Mouse (Mus musculus): Measurements from ENCODE around the gene Ppp1ca. TPM values are rescaled to one million over a fixed set of nuclear protein-coding genes. Genes with fewer than 3 reads are reported as not detected.

The Ppp1ca gene
- polyA plus RNA-seq, 1 experiment from 2014 or later, result 837 TPM

DNA sequence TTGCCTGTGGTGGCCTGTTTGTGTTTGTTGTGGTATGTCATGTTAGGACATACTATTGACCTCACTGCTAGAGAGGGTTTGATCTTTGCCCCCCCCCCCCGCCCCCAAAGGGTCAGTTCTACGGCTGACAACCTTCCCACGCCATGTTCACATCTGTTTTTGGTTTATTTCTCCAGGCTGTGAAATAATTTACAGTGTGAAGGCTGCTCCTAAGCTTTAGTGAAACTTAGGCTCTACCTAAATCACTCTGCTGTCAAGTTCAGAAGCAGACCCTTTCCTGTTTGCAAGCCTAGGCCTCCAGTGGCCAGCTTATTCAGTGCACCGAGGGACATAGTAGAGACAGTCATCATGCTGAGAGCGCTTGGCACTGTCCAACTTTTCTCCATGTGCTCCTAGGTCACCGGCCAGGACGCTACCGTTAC lies 48.4 kb downstream of the Ppp1ca start:
- ATAC-seq (replicated peaks; ENCODE audit: low FRiP score, low TSS enrichment, low read depth) (no peak), DNase-seq (ENCODE audit: low spot score) (no peak)
- WGBS, result 47% methylated on average over 8 of the region's 8 CpGs
- H3K27ac ChIP-seq (ENCODE audit: low read depth), result no peak overlapping the region
- no peaks in the 10 kb centered on the region for H3K36me3 ChIP-seq (ENCODE audit: control insufficient read depth, insufficient read depth, low read length)
- H3K9me3 ChIP-seq (ENCODE audit: control insufficient read depth, low read length), result no peaks in the 10 kb centered on the region
- H3K4me1 ChIP-seq (replicated peaks; ENCODE audit: control insufficient read depth, insufficient read depth, low read length), result no peaks in the 10 kb centered on the region
- H3K9ac ChIP-seq (ENCODE audit: low read length), result no peak overlapping the region
- H3K4me2 ChIP-seq (ENCODE audit: low read length), result no peak overlapping the region
- no peak overlapping the region for H3K4me3 ChIP-seq (ENCODE audit: low read depth, low read length)
- no peaks in the 10 kb centered on the region for H3K27me3 ChIP-seq (replicated peaks; ENCODE audit: control insufficient read depth, insufficient read depth, low read length)

- ATAC-seq (replicated peaks; ENCODE audit: low FRiP score, low TSS enrichment, low read depth), result no peak
- no peak overlapping the region for H3K4me2 ChIP-seq (ENCODE audit: low read length)
- no peaks in the 10 kb centered on the region for H3K4me1 ChIP-seq (replicated peaks; ENCODE audit: control insufficient read depth, insufficient read depth, low read length)
- H3K9ac ChIP-seq (ENCODE audit: low read length), result no peak overlapping the region
- no peaks in the 10 kb centered on the region for H3K36me3 ChIP-seq (ENCODE audit: control insufficient read depth, insufficient read depth, low read length)
- no peaks in the 10 kb centered on the region for H3K9me3 ChIP-seq (ENCODE audit: control insufficient read depth, low read length)
- no peak for DNase-seq (ENCODE audit: low spot score)
- no peak overlapping the region for H3K4me3 ChIP-seq (ENCODE audit: low read depth, low read length)
- H3K27ac ChIP-seq (ENCODE audit: low read depth), result no peak overlapping the region
- 63% methylated on average over 3 of the region's 3 CpGs for WGBS
- no peaks in the 10 kb centered on the region for H3K27me3 ChIP-seq (replicated peaks; ENCODE audit: control insufficient read depth, insufficient read depth, low read length)
Observed at GRCm38 (mm10) chr19:4242416-4242815, 50.6 kb downstream of the Ppp1ca start.

GRCm38 (mm10) chr19:4244775-4245174 lies 52.9 kb downstream of the Ppp1ca start:
- Histone ChIP-seq H3K27me3 (replicated peaks; ENCODE audit: control insufficient read depth, insufficient read depth, low read length) (no peaks in the 10 kb centered on the region), H3K27ac (ENCODE audit: low read depth) (no peak overlapping the region), H3K9ac (ENCODE audit: low read length) (no peak overlapping the region), H3K4me2 (ENCODE audit: low read length) (no peak overlapping the region), H3K4me1 (replicated peaks; ENCODE audit: control insufficient read depth, insufficient read depth, low read length) (no peaks in the 10 kb centered on the region), H3K4me3 (ENCODE audit: low read depth, low read length) (no peak overlapping the region), H3K9me3 (ENCODE audit: control insufficient read depth, low read length) (no peaks in the 10 kb centered on the region), H3K36me3 (ENCODE audit: control insufficient read depth, insufficient read depth, low read length) (no peaks in the 10 kb centered on the region)
- 83% methylated on average over 6 of the region's 6 CpGs for WGBS
- ATAC-seq (replicated peaks; ENCODE audit: low FRiP score, low TSS enrichment, low read depth) (no peak), DNase-seq (ENCODE audit: low spot score) (no peak)

Small RNAs within 50 kb of the gene (microRNA-seq; reads per million reads assigned to microRNA genes)
- gene Gm26115, result not detected

Other genes starting within 250 kb of the Ppp1ca start
- gene Aldh3b3, start 233.4 kb upstream of the Ppp1ca start, polyA plus RNA-seq (2014; fragmentation: Nextera tagmentation; extraction: Ambion mirVana), result not detected in 2 replicates
- gene Aldh3b2, start 219.7 kb upstream of the Ppp1ca start, polyA plus RNA-seq (2014; fragmentation: Nextera tagmentation; extraction: Ambion mirVana), result 0.99 and 1.0 TPM in 2 replicates
- 13.0 and 13.5 TPM in 2 replicates for gene Acy3, start 205.5 kb upstream of the Ppp1ca start, polyA plus RNA-seq (2014; fragmentation: Nextera tagmentation; extraction: Ambion mirVana)
- 0.13 and 0.16 TPM in 2 replicates for gene Tbx10, start 199.3 kb upstream of the Ppp1ca start, polyA plus RNA-seq (2014; fragmentation: Nextera tagmentation; extraction: Ambion mirVana)
- 42.1 and 42.7 TPM in 2 replicates for gene Nudt8, start 191.5 kb upstream of the Ppp1ca start, polyA plus RNA-seq (2014; fragmentation: Nextera tagmentation; extraction: Ambion mirVana)
- gene Gm49405, start 191.4 kb upstream of the Ppp1ca start, polyA plus RNA-seq (2014; fragmentation: Nextera tagmentation; extraction: Ambion mirVana), result 2.4 and 2.9 TPM in 2 replicates
- gene Doc2g, start 188.8 kb upstream of the Ppp1ca start, polyA plus RNA-seq (2014; fragmentation: Nextera tagmentation; extraction: Ambion mirVana), result 3.6 and 3.9 TPM in 2 replicates
- gene Ndufv1, start 179.3 kb upstream of the Ppp1ca start, polyA plus RNA-seq (2014; fragmentation: Nextera tagmentation; extraction: Ambion mirVana), result 247 and 248 TPM in 2 replicates
- gene Gstp1, start 154.1 kb upstream of the Ppp1ca start, polyA plus RNA-seq (2014; fragmentation: Nextera tagmentation; extraction: Ambion mirVana), result 746 and 810 TPM in 2 replicates
- gene Gstp2, start 146.0 kb upstream of the Ppp1ca start, polyA plus RNA-seq (2014; fragmentation: Nextera tagmentation; extraction: Ambion mirVana), result 7.8 and 8.8 TPM in 2 replicates
- gene Gstp3, start 132.5 kb upstream of the Ppp1ca start, polyA plus RNA-seq (2014; fragmentation: Nextera tagmentation; extraction: Ambion mirVana), result 1.0 and 1.3 TPM in 2 replicates
- 0.57 TPM in 1 of 2 replicates, not detected in the other for gene Cabp2, start 110.5 kb upstream of the Ppp1ca start, polyA plus RNA-seq (2014; fragmentation: Nextera tagmentation; extraction: Ambion mirVana)
- 87.4 and 103 TPM in 2 replicates for gene Cdk2ap2, start 94.9 kb upstream of the Ppp1ca start, polyA plus RNA-seq (2014; fragmentation: Nextera tagmentation; extraction: Ambion mirVana)
- 13.3 and 14.3 TPM in 2 replicates for gene Pitpnm1, start 92.1 kb upstream of the Ppp1ca start, polyA plus RNA-seq (2014; fragmentation: Nextera tagmentation; extraction: Ambion mirVana)
- gene Aip, start 66.2 kb upstream of the Ppp1ca start, polyA plus RNA-seq (2014; fragmentation: Nextera tagmentation; extraction: Ambion mirVana), result 89.7 and 96.0 TPM in 2 replicates
- gene Gpr152, start 52.3 kb upstream of the Ppp1ca start, polyA plus RNA-seq (2014; fragmentation: Nextera tagmentation; extraction: Ambion mirVana), result not detected in 2 replicates
- gene Cabp4, start 48.0 kb upstream of the Ppp1ca start, polyA plus RNA-seq (2014; fragmentation: Nextera tagmentation; extraction: Ambion mirVana), result 0.08 TPM in 1 of 2 replicates, not detected in the other
- 174 and 189 TPM in 2 replicates for gene Coro1b, start 43.4 kb upstream of the Ppp1ca start, polyA plus RNA-seq (2014; fragmentation: Nextera tagmentation; extraction: Ambion mirVana)
- gene Ptprcap, start 38.5 kb upstream of the Ppp1ca start, polyA plus RNA-seq (2014; fragmentation: Nextera tagmentation; extraction: Ambion mirVana), result 3.1 and 3.3 TPM in 2 replicates
- 37.4 and 40.6 TPM in 2 replicates for gene Rps6kb2, start 28.7 kb upstream of the Ppp1ca start, polyA plus RNA-seq (2014; fragmentation: Nextera tagmentation; extraction: Ambion mirVana)
- 2.3 and 3.1 TPM in 2 replicates for gene Carns1, start 16.6 kb upstream of the Ppp1ca start, polyA plus RNA-seq (2014; fragmentation: Nextera tagmentation; extraction: Ambion mirVana)
- gene Tbc1d10c, start 781 bp upstream of the Ppp1ca start, polyA plus RNA-seq (2014; fragmentation: Nextera tagmentation; extraction: Ambion mirVana), result 3.9 and 4.4 TPM in 2 replicates
- gene Rad9a, start 9.6 kb downstream of the Ppp1ca start, polyA plus RNA-seq (2014; fragmentation: Nextera tagmentation; extraction: Ambion mirVana), result 33.2 and 38.3 TPM in 2 replicates
- gene Clcf1, start 22.2 kb downstream of the Ppp1ca start, polyA plus RNA-seq (2014; fragmentation: Nextera tagmentation; extraction: Ambion mirVana), result 6.9 and 7.5 TPM in 2 replicates
- gene AC109138.7, start 22.3 kb downstream of the Ppp1ca start, polyA plus RNA-seq (2014; fragmentation: Nextera tagmentation; extraction: Ambion mirVana), result not detected in 2 replicates
- 30.8 and 30.9 TPM in 2 replicates for gene Pold4, start 39.8 kb downstream of the Ppp1ca start, polyA plus RNA-seq (2014; fragmentation: Nextera tagmentation; extraction: Ambion mirVana)
- gene Ssh3, start 77.1 kb downstream of the Ppp1ca start, polyA plus RNA-seq (2014; fragmentation: Nextera tagmentation; extraction: Ambion mirVana), result 21.7 and 25.4 TPM in 2 replicates
- gene Ankrd13d, start 91.1 kb downstream of the Ppp1ca start, polyA plus RNA-seq (2014; fragmentation: Nextera tagmentation; extraction: Ambion mirVana), result 6.4 and 7.8 TPM in 2 replicates
- gene Grk2, start 114.2 kb downstream of the Ppp1ca start, polyA plus RNA-seq (2014; fragmentation: Nextera tagmentation; extraction: Ambion mirVana), result 19.2 and 21.9 TPM in 2 replicates
- 51.7 and 56.7 TPM in 2 replicates for gene Kdm2a, start 206.2 kb downstream of the Ppp1ca start, polyA plus RNA-seq (2014; fragmentation: Nextera tagmentation; extraction: Ambion mirVana)
- gene Rhod, start 247.4 kb downstream of the Ppp1ca start, polyA plus RNA-seq (2014; fragmentation: Nextera tagmentation; extraction: Ambion mirVana), result 22.1 and 30.9 TPM in 2 replicates

Measured in intestine, embryonic 14.5 days (tissue).